Comparison of ENCODE assay signal across 15 mouse cellular contexts in genomic region chr8:25323643-25324420, GRCm38 (mm10).
A peak's percentile ranks its signal among the peaks of the same experiment; 100 is the strongest.
DNase-seq lines count a peak whose midpoint lies in the region; ATAC-seq and TF ChIP-seq lines count a peak whose summit lies in the region.
"Had no signal": no experiment of that assay in that cellular context is flagged by ENCODE, and none has a peak within 500 bp of the region (broad histone marks: within the 10 kb centered on the region; RNA-seq: fewer than 3 reads in every experiment).

No protein-coding gene starts in this region.

- no peaks in the 10 kb centered on the region for H3K36me3 ChIP-seq in heart, embryonic 15.5 days
- no peaks in the 10 kb centered on the region for H3K36me3 ChIP-seq in lung, embryonic 16.5 days (ENCODE audit: control insufficient read depth, insufficient read depth, low read length)
- no peaks in the 10 kb centered on the region for H3K36me3 ChIP-seq in stomach, postnatal 0 days (ENCODE audit: control insufficient read depth, insufficient read depth, low read length)
- H3K36me3 ChIP-seq: hindbrain, embryonic 13.5 days had no signal

- no peaks in the 10 kb centered on the region for H3K27me3 ChIP-seq in heart, embryonic 15.5 days
- no peaks in the 10 kb centered on the region for H3K27me3 ChIP-seq in lung, embryonic 16.5 days (ENCODE audit: control insufficient read depth, insufficient read depth, low read depth, low read length)
- H3K27me3 ChIP-seq in stomach, postnatal 0 days (ENCODE audit: control insufficient read depth, insufficient read depth, low read length), result no peaks in the 10 kb centered on the region

- no peak overlapping the region for H3K4me3 ChIP-seq in heart, embryonic 15.5 days
- no peak overlapping the region for H3K4me3 ChIP-seq in lung, embryonic 16.5 days (ENCODE audit: low read length)
- no peak overlapping the region for H3K4me3 ChIP-seq in lung, adult 2 months (replicated peaks; ENCODE audit: extremely low read depth, low read depth, low read length)
- no peak overlapping the region for H3K4me3 ChIP-seq in stomach, postnatal 0 days (ENCODE audit: low read depth, low read length)
- H3K4me3 ChIP-seq: hindbrain, embryonic 13.5 days; myocyte had no signal

- TF ChIP-seq CTCF in lung, adult 2 months (IDR thresholded peaks at IDR 0.05; ENCODE audit: insufficient read depth, low read length), result no peak
- TF ChIP-seq CTCF in stomach, postnatal 0 days (IDR thresholded peaks at IDR 0.05; ENCODE audit: low read depth), result no peak

- no peak for TF ChIP-seq EP300 in stomach, postnatal 0 days (optimal IDR thresholded peaks at IDR 0.05)

- no peak overlapping the region for H3K27ac ChIP-seq in heart, embryonic 15.5 days
- peak overlapping the region; percentile 32 for H3K27ac ChIP-seq in lung, embryonic 16.5 days (ENCODE audit: low read length)
- H3K27ac ChIP-seq in stomach, postnatal 0 days (replicated peaks), result peak overlapping the region; percentile 58; the same call in 1 of the 2 replicates
- H3K27ac ChIP-seq: hindbrain, embryonic 13.5 days had no signal

- TF ChIP-seq POLR2A in lung, adult 2 months (IDR thresholded peaks at IDR 0.05; ENCODE audit: borderline replicate concordance, extremely low read depth, low read depth, low read length), result no peak

- H3K9ac ChIP-seq in heart, embryonic 15.5 days, result no peak overlapping the region
- no peak overlapping the region for H3K9ac ChIP-seq in lung, embryonic 16.5 days (ENCODE audit: low read length)
- H3K9ac ChIP-seq in stomach, postnatal 0 days (ENCODE audit: low read length), result no peak overlapping the region
- H3K9ac ChIP-seq: hindbrain, embryonic 13.5 days had no signal

- peaks cover 5% of the 10 kb centered on the region for H3K4me1 ChIP-seq in heart, embryonic 15.5 days (replicated peaks)
- peaks cover 19% of the 10 kb centered on the region for H3K4me1 ChIP-seq in lung, embryonic 16.5 days (replicated peaks; ENCODE audit: control insufficient read depth, insufficient read depth, low read length)
- H3K4me1 ChIP-seq in lung, adult 2 months (ENCODE audit: control insufficient read depth, insufficient read depth, low read length), result no peaks in the 10 kb centered on the region
- H3K4me1 ChIP-seq in stomach, postnatal 0 days (replicated peaks; ENCODE audit: control insufficient read depth, insufficient read depth), result 0 out of 2 replicates have a peak, but pooled peaks cover 2% of the 10 kb centered on the region
- H3K4me1 ChIP-seq: hindbrain, embryonic 13.5 days had no signal

- intact Hi-C loops in heart, postnatal 14 days (cut with DNase I), result no loop called here

- 0 out of 2 replicates have a peak overlapping the region, but pooled peaks have one; percentile 10 for H3K4me2 ChIP-seq in heart, embryonic 15.5 days
- H3K4me2 ChIP-seq in lung, embryonic 16.5 days (ENCODE audit: low read depth, low read length), result peak overlapping the region; percentile 39
- H3K4me2 ChIP-seq in stomach, postnatal 0 days (replicated peaks; ENCODE audit: low read depth), result 0 out of 2 replicates have a peak overlapping the region, but pooled peaks have one; percentile 9
- H3K4me2 ChIP-seq: hindbrain, embryonic 13.5 days; midbrain, embryonic 11.5 days had no signal

- WGBS in heart, embryonic 15.5 days, result 43% methylated on average over 19 of the region's 19 CpGs
- 32% methylated on average over 19 of the region's 19 CpGs for WGBS in lung, embryonic 16.5 days
- 44% methylated on average over 19 of the region's 19 CpGs for WGBS in lung, adult 2 months
- WGBS in stomach, postnatal 0 days, result 29% methylated on average over 19 of the region's 19 CpGs

- H3K9me3 ChIP-seq in heart, embryonic 15.5 days (replicated peaks), result no peaks in the 10 kb centered on the region
- H3K9me3 ChIP-seq in lung, embryonic 16.5 days (ENCODE audit: control insufficient read depth, low read length), result peaks cover 3% of the 10 kb centered on the region
- H3K9me3 ChIP-seq in stomach, postnatal 0 days (ENCODE audit: control insufficient read depth, low read length), result peaks cover 2% of the 10 kb centered on the region; the same call in 1 of the 2 replicates
- H3K9me3 ChIP-seq: hindbrain, embryonic 13.5 days had no signal

- no peak for ATAC-seq in heart, embryonic 15.5 days (replicated peaks; ENCODE audit: insufficient number of reproducible peaks, insufficient read depth, low FRiP score, low read depth)
- ATAC-seq in lung, embryonic 16.5 days (ENCODE audit: low read depth), result peak; percentile 68
- no peak for ATAC-seq in stomach, postnatal 0 days (ENCODE audit: low FRiP score, low TSS enrichment)
- no peak for ATAC-seq in megakaryocyte progenitor cell, adult 5-6 weeks (replicated peaks; ENCODE audit: poor library complexity)

- no peak for DNase-seq in heart, postnatal 14 days
- DNase-seq in lung, adult 2 months, result no peak
- DNase-seq in kidney, postnatal 10 days, result peak; percentile 47
- DNase-seq in stomach, postnatal 0 days (ENCODE audit: low spot score), result no peak
- no peak for DNase-seq in layer of hippocampus, adult 18-20 months (ENCODE audit: low spot score in 2 of 2)
- DNase-seq: adrenal gland, postnatal 25 days; cerebellum, postnatal 10 days; right cerebral cortex, postnatal 14 days; thymus, postnatal 25 days had no signal
